Mouse (Mus musculus) retina, postnatal 7 days (tissue): ENCODE results near the gene Map3k9.

Experiments used
- DNase-seq: peaks from one replicate; pipeline ENCODE4 v3.0.0-alpha.2; 2012; ENCODE audit warnings: low read depth, low spot score

Map3k9 gene

DNA sequence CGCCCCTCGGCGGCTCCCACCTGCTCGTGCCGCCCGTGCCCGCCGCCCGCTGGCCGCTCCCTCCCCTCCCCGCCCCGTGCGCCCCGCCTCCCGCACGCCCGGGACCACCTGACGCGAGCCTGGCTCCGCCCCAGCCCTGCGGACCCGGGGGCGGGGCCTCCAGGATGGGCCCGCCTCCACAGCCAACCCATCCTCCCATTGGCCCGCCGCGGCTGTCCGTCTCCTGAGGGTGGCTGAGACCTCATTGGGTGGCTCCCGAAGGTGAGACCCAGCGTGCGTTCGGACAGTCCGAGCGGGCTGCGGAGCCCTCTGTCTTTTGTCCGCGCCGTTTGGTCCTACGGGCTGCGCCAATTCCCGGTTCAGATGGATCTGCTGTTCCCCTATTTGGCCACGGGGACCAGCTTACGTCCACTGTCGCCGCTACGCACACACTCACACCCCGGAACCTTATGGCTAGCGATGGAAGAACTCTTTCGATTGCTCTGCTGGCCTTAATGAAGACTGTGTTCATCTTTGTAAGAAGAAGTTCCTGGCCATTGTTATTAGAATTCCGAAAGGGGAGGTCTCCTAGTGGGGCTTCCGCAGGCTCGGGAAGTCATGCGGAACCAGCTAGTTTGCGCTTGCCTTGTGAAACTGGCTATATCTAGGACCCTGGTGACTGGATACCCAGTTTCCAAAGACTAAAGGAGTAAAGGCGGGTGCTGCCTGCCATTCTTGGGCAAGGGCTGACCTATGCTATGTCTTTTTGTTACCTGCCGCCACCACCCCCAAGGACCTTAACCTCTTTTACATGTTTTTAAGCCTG is at the start of gene Map3k9:
Map3k9 (minus strand) TSS at position 71 of the 805 bp plus-strand sequence.
- peak; percentile 91 for DNase-seq

GRCm38 (mm10) chr12:81828355-81828754 is 47.4 kb upstream of the Map3k9 start:
- DNase-seq = no peak

DNA sequence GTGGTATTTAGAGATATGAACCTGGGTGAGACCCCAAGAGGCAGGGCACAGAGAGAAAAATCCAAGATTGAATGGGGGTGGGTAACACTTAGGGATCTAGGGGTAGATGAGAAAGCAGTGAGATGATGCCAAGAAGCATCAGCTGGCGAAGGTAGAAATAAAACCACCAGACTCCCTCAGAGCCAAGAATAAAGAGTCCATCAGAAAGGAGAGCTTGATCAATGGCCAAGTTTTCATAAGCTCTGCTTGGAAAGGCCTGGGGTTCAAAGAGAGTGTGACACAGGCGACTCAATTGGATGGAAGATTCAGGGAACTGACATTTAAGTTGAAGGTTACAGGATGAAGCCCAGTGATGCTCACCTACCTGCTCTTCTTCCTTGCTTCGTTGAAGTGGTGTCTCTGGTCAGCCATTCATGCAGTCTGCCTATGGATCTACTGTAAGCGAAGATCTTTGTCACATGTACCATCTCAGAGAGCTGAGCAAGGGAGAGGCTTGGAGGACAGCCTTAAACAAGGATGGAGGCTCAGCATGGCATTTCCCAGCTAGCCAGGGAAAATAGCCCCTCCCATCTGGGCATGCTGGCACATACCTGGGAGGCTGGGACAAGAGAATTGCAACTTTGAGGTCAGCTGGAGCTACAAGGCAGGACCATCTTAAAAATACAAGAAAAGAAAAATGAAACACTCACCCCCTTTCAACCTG is 42.0 kb upstream of the Map3k9 start:
- DNase-seq = no peak

- DNase-seq = no peak
Measured at GRCm38 (mm10) chr12:81822176-81822575, 41.2 kb upstream of the Map3k9 start.

GRCm38 (mm10) chr12:81820700-81821099 is 39.7 kb upstream of the Map3k9 start:
- no peak for DNase-seq

GRCm38 (mm10) chr12:81817126-81817505 is 36.1 kb upstream of the Map3k9 start:
- DNase-seq = no peak

- no peak for DNase-seq
Measured at GRCm38 (mm10) chr12:81816330-81817125, 35.6 kb upstream of the Map3k9 start.

- DNase-seq = no peak
Measured at GRCm38 (mm10) chr12:81814742-81815141, 33.8 kb upstream of the Map3k9 start.

- no peak for DNase-seq
Measured at GRCm38 (mm10) chr12:81810417-81810816, 29.4 kb upstream of the Map3k9 start.

DNA sequence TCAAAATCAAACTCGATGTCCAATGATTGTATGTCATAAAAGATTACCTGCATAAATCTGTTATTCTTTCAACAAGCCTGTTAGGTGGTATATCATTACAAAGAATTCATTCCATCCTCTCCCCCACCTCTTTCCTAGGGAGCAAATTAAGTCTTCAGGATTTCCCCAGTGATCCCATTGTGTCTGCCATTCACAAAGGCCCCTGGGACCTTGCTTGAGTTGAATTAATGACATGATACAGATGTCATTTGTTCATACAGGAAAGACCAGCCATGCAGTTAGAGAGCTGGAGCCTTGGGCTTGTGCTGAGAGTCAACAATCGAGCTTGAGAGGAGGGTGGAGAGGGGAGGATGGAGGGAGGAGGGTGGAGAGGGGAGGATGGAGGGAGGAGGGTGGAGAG is 27.6 kb upstream of the Map3k9 start:
- DNase-seq = no peak

- no peak for DNase-seq
Measured at GRCm38 (mm10) chr12:81807953-81808352, 27.0 kb upstream of the Map3k9 start.

DNA sequence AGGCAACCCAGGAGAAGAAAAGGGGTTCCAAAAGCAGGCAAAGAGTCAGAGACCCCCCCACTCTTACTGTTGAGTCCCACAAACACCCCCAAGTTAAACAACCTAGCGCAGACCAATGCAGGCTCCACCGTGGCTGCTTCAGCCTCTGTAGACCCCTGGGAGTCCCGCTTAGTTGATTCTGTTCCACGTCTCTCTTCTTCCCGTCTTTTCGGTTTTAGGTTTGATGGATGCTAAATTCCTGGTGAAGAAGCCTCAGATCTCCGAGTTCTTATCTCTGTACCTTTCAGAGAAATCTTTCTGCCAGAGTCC is 26.5 kb upstream of the Map3k9 start:
- no peak for DNase-seq

GRCm38 (mm10) chr12:81806759-81807528 is 26.0 kb upstream of the Map3k9 start:
- no peak for DNase-seq

DNA sequence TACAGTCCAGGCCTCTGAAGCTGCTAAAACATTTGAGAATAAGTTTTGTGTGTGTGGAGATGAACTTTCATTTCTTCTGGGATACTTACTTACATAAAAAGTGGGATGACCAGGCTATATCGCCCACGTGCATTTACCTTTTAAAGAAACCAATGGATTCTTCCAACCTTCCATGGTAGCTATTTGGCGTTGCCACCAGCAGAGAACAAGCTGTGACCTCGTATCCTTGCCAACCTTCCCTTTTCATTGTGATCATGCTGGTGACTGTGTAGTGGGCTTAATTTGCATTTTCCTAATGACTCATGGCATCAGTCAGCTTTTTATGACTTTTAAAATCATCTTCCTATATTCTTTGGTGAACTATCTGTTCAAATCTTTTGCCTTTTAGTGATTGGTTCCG is 25.1 kb upstream of the Map3k9 start:
- no peak for DNase-seq

- no peak for DNase-seq
Measured at GRCm38 (mm10) chr12:81803803-81804202, 22.8 kb upstream of the Map3k9 start.

- DNase-seq = no peak
Measured at GRCm38 (mm10) chr12:81803016-81803415, 22.0 kb upstream of the Map3k9 start.

GRCm38 (mm10) chr12:81801134-81801533 is 20.2 kb upstream of the Map3k9 start:
- DNase-seq = no peak

DNA sequence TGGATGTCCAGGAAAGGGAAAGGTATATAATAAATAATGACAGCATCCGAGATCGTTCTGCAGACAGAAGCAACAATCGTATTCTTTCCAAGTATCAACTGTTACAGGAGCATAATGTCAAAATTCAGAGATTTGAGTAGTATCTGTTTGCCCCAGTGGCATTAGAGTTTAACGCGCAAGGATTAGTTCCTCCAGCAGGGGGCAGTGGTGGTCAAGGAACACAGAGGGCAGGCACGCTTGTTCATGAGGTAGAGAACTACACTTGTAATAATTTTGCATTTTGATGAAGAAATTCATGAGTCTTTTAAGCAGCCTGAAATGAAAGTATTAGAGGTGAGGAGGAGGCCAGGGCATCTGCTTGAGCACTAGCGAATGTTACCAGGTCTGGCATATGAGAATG is 15.6 kb upstream of the Map3k9 start:
- peak; percentile 69 for DNase-seq

DNA sequence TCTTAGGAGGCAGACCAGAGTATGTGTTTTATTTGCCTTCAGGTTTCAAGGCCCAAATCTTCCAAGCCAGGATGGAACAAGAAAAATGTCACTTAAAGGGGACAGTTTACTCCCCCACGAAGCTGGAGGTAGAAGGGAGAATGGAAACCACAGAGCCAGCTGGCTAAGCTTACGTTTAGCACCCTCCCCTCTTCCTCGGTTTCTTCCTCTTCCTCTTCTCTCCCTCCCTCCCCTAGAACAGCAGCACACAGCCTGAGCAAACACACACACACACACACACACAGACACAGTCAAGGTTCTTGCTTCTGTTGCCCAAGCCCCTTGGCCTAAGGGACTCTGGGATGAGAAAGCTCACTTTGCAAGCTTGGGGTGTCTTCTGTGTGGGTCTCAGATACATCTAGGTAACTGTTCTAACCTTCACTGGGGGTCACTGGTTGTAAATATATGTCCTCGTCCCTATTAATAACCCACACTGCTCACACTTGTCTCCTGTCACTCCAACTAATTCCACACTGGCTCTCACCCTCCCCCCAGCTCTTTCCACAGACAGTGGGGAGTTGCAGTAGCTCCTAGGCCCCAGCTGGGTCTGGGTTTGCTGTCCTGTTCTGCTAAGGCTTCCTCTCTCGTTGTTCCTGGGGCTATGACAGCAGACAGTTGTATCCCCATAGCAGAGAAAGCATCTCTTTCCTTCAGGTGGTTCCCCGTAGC is 11.7 kb upstream of the Map3k9 start:
- no peak for DNase-seq

DNA sequence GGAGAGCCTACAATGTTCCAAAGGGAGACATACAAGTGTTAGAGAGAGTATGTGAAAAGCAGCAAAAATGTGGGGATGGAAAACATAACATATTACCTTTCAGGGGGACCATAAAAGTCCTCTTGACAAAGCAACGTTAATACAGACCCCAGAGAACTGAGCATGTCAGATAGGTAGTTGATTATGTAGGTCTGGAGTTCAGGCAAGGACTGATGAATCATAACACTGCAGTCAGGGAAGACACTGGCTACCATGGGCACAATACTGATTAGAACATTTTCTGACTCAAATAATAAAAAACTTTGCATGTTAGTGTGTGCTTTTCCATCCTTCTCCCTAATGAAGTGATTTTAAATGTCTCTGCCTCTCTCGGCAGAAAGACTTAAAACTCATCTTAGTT is 8.5 kb upstream of the Map3k9 start:
- DNase-seq = no peak

GRCm38 (mm10) chr12:81788672-81789084 is 7.7 kb upstream of the Map3k9 start:
- peak; percentile 86 for DNase-seq
